Mouse (Mus musculus) myocyte (in vitro differentiated cells): ENCODE data around the gene Igf2r.

Experiments
- CEBPB ChIP-seq: IDR thresholded peaks from 2 replicates; pipeline ENCODE4 v1.6.1; 2011; ENCODE audit warnings: mild to moderate bottlenecking, moderate library complexity; ENCODE audit not compliant: poor library complexity, insufficient read depth, severe bottlenecking
- E2F4 ChIP-seq: IDR thresholded peaks from one replicate; pipeline ENCODE4 v1.6.1; 2011; ENCODE audit warnings: mild to moderate bottlenecking, control low read depth, moderate library complexity; ENCODE audit not compliant: insufficient read depth
- MAX ChIP-seq: IDR thresholded peaks from one replicate; pipeline ENCODE4 v1.6.1; 2011; ENCODE audit warnings: low read depth, mild to moderate bottlenecking, control low read depth
- MYOD1 ChIP-seq, 3 experiments: IDR thresholded peaks; one replicate each; pipeline ENCODE4 v1.6.1; 2011; ENCODE audit warnings: control low read depth in 2 of 3, low read depth in 2 of 3, mild to moderate bottlenecking in 2 of 3, moderate library complexity in 1 of 3; ENCODE audit not compliant: insufficient read length in 2 of 3, control insufficient read depth in 1 of 3
- POLR2A ChIP-seq: IDR thresholded peaks from one replicate; pipeline ENCODE4 v1.6.1; 2011; ENCODE audit warnings: low read depth, mild to moderate bottlenecking, control low read depth, moderate library complexity; ENCODE audit not compliant: insufficient read length
- POLR2AphosphoS2 ChIP-seq: IDR thresholded peaks from one replicate; pipeline ENCODE4 v1.6.1; 2011; ENCODE audit warnings: low read depth, control low read depth; ENCODE audit not compliant: insufficient read length
- REST ChIP-seq: IDR thresholded peaks from one replicate; pipeline ENCODE4 v1.6.1; 2011; ENCODE audit warnings: mild to moderate bottlenecking, control low read depth, moderate library complexity; ENCODE audit not compliant: insufficient read depth, insufficient read length
- SRF ChIP-seq: IDR thresholded peaks from one replicate; pipeline ENCODE4 v1.6.1; 2011; ENCODE audit warnings: low read depth; ENCODE audit not compliant: control insufficient read depth, insufficient read length
- TCF12 ChIP-seq: IDR thresholded peaks from one replicate; pipeline ENCODE4 v1.6.1; 2011; ENCODE audit warnings: mild to moderate bottlenecking, control low read depth; ENCODE audit not compliant: poor library complexity, insufficient read depth, severe bottlenecking
- TCF3 ChIP-seq: IDR thresholded peaks from one replicate; pipeline ENCODE4 v1.6.1; 2011; ENCODE audit warnings: low read depth, control low read depth; ENCODE audit not compliant: insufficient read length
- USF1 ChIP-seq: IDR thresholded peaks from one replicate; pipeline ENCODE4 v1.6.1; 2011; ENCODE audit warnings: low read depth, mild to moderate bottlenecking, control low read depth, moderate library complexity

- TF ChIP-seq POLR2A (no peak), POLR2AphosphoS2 (no peak), SRF (no peak), E2F4 (no peak), CEBPB (no peak), TCF3 (no peak), MYOD1 (IDR thresholded peaks at IDR 0.05; ENCODE audit: control insufficient read depth in 1 of 3, insufficient read length in 2 of 3, low read depth in 2 of 3) (no peak), USF1 (no peak), TCF12 (no peak), MAX (no peak), REST (no peak)
Measured at GRCm38 (mm10) chr17:12779442-12779841, 10.0 kb upstream of the Igf2r start.
